Mouse (Mus musculus) ES-E14 (cell line): Measurements from ENCODE around the gene Med24. TPM values are rescaled to one million over a fixed set of nuclear protein-coding genes. Genes with fewer than 3 reads are reported as not detected.

Source experiments
- DNase-seq: peaks from one replicate; pipeline ENCODE4 v3.0.0-alpha.2; 2013; ENCODE audit warnings: low read depth, low spot score
- H3K27ac ChIP-seq: 2 replicates; pipeline ENCODE4 v1.5.1; 2012; ENCODE audit warnings: low read depth, mild to moderate bottlenecking, low read length, moderate library complexity, mixed read lengths; ENCODE audit not compliant: poor library complexity, insufficient read depth, severe bottlenecking
- H3K36me3 ChIP-seq: 2 replicates; pipeline ENCODE4 v1.6.1; 2012; ENCODE audit warnings: mild to moderate bottlenecking, low read length, moderate library complexity, mixed read lengths; ENCODE audit not compliant: control insufficient read depth, poor library complexity, insufficient read depth, severe bottlenecking
- H3K4me1 ChIP-seq, 2 experiments: fragments of 150-350 bp in 1 of 2; sonication (generic) in 1 of 2; 2 replicates each; pipeline ENCODE4 v1.6.1; 2012; ENCODE audit warnings: low read length in 2 of 2, mild to moderate bottlenecking in 1 of 2, mixed read lengths in 1 of 2; ENCODE audit not compliant: control insufficient read depth in 2 of 2, insufficient read depth in 2 of 2, poor library complexity in 1 of 2
- H3K4me3 ChIP-seq, 2 experiments: fragments of 150-350 bp in 1 of 2; sonication (generic) in 1 of 2; 2 replicates each; pipeline ENCODE4 v1.5.1; 2012; ENCODE audit warnings: low read length in 2 of 2, low read depth in 1 of 2, mild to moderate bottlenecking in 1 of 2, mixed read lengths in 1 of 2; ENCODE audit not compliant: insufficient read depth in 1 of 2, poor library complexity in 1 of 2, severe bottlenecking in 1 of 2
- H3K9ac ChIP-seq: 2 replicates; pipeline ENCODE4 v1.6.1; 2012; ENCODE audit warnings: low read depth, mild to moderate bottlenecking, low read length, mixed read lengths; ENCODE audit not compliant: poor library complexity, insufficient read depth, severe bottlenecking
- H3K9me3 ChIP-seq: fragments of 150-350 bp; sonication (generic); 2 replicates; pipeline ENCODE4 v1.6.1; 2012; ENCODE audit warnings: low read depth, mild to moderate bottlenecking, low read length; ENCODE audit not compliant: control insufficient read depth, insufficient read depth
- CHD2 ChIP-seq: IDR thresholded peaks from 2 replicates; pipeline ENCODE4 v1.6.1; 2014; ENCODE audit warnings: mild to moderate bottlenecking, low read depth, low read length, inconsistent platforms
- HCFC1 ChIP-seq: IDR thresholded peaks from 2 replicates; pipeline ENCODE4 v1.6.1; 2012; ENCODE audit warnings: low read length, inconsistent platforms, borderline replicate concordance; ENCODE audit not compliant: insufficient read depth
- MAFK ChIP-seq: IDR thresholded peaks from 2 replicates; pipeline ENCODE4 v1.6.1; 2014; ENCODE audit warnings: mild to moderate bottlenecking, low read depth, low read length, inconsistent platforms; ENCODE audit not compliant: insufficient read depth
- ZC3H11A ChIP-seq: IDR thresholded peaks from 2 replicates; pipeline ENCODE4 v1.6.1; 2012; ENCODE audit warnings: low read depth, mild to moderate bottlenecking, inconsistent platforms, low read length, borderline replicate concordance
- ZNF384 ChIP-seq: IDR thresholded peaks from 2 replicates; pipeline ENCODE4 v1.6.1; 2012; ENCODE audit warnings: low read depth, low read length, inconsistent platforms
- in situ Hi-C, 2 experiments: fragments of 600-800 bp; cut with MboI; formaldehyde crosslinking; loops; one replicate each; pipeline ENCODE4 v1.15.1; 2025; ENCODE audit warnings: low sequenced_read_pairs in 2 of 2, inconsistent platforms in 1 of 2; ENCODE audit not compliant: unreplicated experiment in 2 of 2
- total RNA-seq: library from RNA; depleted of rRNA; stranded (reverse); fragments of 300-350 nt; gene quantifications from 2 replicates; pipeline ENCODE4 v1.2.3, GENCODE M21; 2012

The Med24 gene
- total RNA-seq, 1 experiment, result 53.5 TPM

- Histone ChIP-seq H3K9me3 (no peaks in the 10 kb centered on the region), H3K4me3 (peak overlapping the region; percentile 50 to 54), H3K36me3 (peaks cover 2% of the 10 kb centered on the region; the same call in 1 of the 2 replicates), H3K4me1 (peaks cover 11 to 31% of the 10 kb centered on the region in 2 experiments), H3K9ac (peak overlapping the region; percentile 53; the same call in 1 of the 2 replicates), H3K27ac (no peak overlapping the region)
- TF ChIP-seq ZC3H11A (no peak), MAFK (no peak), ZNF384 (no peak), CHD2 (no peak), HCFC1 (peak; percentile 52; the same call in 1 of the 2 replicates)
- in situ Hi-C loops, result no loop called here
- DNase-seq, result no peak
These were observed 34.2 kb upstream of the Med24 start for GRCm38 (mm10) chr11:98763502-98763861.

- DNase-seq, result no peak
- TF ChIP-seq MAFK (no peak), ZNF384 (no peak), HCFC1 (no peak), ZC3H11A (no peak), CHD2 (no peak)
- Histone ChIP-seq H3K9me3 (no peaks in the 10 kb centered on the region), H3K4me1 (peaks cover 11 to 27% of the 10 kb centered on the region in 2 experiments), H3K4me3 (peak overlapping the region; percentile 32 to 50; a peak in 3 of 4 replicates), H3K27ac (no peak overlapping the region), H3K9ac (peak overlapping the region; percentile 33; the same call in 1 of the 2 replicates), H3K36me3 (no peaks in the 10 kb centered on the region)
- in situ Hi-C loops, result no loop called here
These were observed 33.7 kb upstream of the Med24 start for GRCm38 (mm10) chr11:98762756-98763501.

GRCm38 (mm10) chr11:98761939-98762338 is 32.7 kb upstream of the Med24 start:
- no peak overlapping the region for H3K4me3 ChIP-seq
- in situ Hi-C loops, result no loop called here
- DNase-seq, result no peak
- no peaks in the 10 kb centered on the region for H3K9me3 ChIP-seq
- TF ChIP-seq CHD2 (no peak), HCFC1 (no peak), MAFK (no peak), ZC3H11A (no peak), ZNF384 (no peak)
- H3K4me1 ChIP-seq, result peaks cover 11 to 22% of the 10 kb centered on the region in 2 experiments
- H3K36me3 ChIP-seq, result no peaks in the 10 kb centered on the region
- no peak overlapping the region for H3K27ac ChIP-seq
- H3K9ac ChIP-seq, result no peak overlapping the region

GRCm38 (mm10) chr11:98756711-98757110 is 27.5 kb upstream of the Med24 start:
- Histone ChIP-seq H3K4me1 (peaks cover 8 to 16% of the 10 kb centered on the region in 2 experiments; a peak in 3 of 4 replicates), H3K9me3 (no peaks in the 10 kb centered on the region), H3K9ac (no peak overlapping the region), H3K27ac (no peak overlapping the region), H3K36me3 (no peaks in the 10 kb centered on the region), H3K4me3 (no peak overlapping the region)
- DNase-seq, result no peak
- in situ Hi-C loops, result no loop called here
- TF ChIP-seq CHD2, result no peak
- TF ChIP-seq MAFK, result no peak
- TF ChIP-seq ZNF384, result no peak
- no peak for TF ChIP-seq HCFC1
- TF ChIP-seq ZC3H11A, result no peak
